Mouse (Mus musculus): ENCODE results near the gene Strbp. TPM values are rescaled to one million over a fixed set of nuclear protein-coding genes. Genes with fewer than 3 reads are reported as not detected.
A peak's percentile ranks its signal among the peaks of the same experiment; 100 is the strongest.

Gene Strbp
- polyA plus RNA-seq, 1 experiment from 2014 or later = 113 TPM

DNA sequence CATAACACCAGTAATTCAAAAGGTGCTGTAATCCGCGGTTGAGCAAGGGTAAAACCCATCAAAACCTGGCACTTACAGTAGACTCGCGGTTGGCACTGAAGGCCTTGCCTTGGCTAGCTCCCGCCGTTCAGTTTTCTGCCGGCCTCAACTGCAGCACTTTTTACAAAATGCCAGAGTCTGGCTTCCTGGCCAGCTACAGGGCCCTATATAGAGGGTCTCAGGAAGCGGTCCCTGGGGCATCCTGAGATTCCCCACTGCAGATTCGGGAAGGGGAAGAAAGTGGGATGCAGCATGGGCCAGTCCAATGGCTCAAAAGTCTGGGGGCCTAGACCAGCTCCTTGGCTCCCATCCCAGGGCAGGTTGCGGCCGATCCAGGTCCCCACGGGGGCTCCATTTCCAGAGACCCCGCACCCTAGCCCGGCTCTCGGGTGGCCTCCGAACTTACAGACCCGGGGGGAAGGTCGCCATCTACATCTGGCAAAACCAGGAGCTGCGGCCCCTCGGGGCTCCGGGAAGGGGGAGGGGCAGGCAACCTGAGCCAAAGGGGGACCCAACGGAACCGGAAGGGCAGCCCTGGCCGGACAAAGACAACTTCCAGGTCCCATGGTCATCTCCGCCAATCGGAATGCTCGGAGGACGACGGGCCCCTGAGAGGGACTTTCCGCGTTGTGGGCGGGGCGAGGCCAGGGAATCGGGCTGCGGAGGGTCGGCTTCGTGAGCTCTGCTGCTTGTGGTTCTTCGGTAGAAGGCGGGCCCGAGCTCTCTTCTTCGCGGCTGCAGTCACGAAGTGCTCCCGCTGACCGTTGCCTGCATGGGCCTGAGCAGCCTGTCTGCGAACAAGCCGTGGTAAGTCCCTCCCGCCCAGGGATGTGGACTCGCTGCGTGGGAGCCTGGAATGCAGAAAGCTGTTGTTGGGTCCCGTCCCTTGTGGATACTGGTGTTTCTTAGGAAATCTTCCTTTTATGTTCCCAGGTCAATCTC, 260.8 kb downstream of the Strbp start, which contains the start of the genes Zbtb26, Zbtb6 and Rabgap1:
Gene Zbtb26 (minus strand): TSS at position 525 of the 981 bp plus-strand sequence.
Gene Zbtb6 (minus strand): TSS at position 561 of the 981 bp plus-strand sequence.
Gene Rabgap1 (plus strand): TSS at position 669 of the 981 bp plus-strand sequence.
- peak; percentile 99 for ATAC-seq (replicated peaks)
- WGBS = under 1% methylated on average over 51 of the region's 51 CpGs
- no peaks in the 10 kb centered on the region for H3K36me3 ChIP-seq (replicated peaks)
- H3K4me3 ChIP-seq = peak within 1 kb of the TSS; percentile 91
- peak within 1 kb of the TSS; percentile 90 for H3K27ac ChIP-seq
- peak within 1 kb of the TSS; percentile 62 for H3K4me2 ChIP-seq
- no peaks in the 10 kb centered on the region for H3K27me3 ChIP-seq (replicated peaks)
- H3K4me1 ChIP-seq = peaks cover 30% of the 10 kb centered on the region
- H3K9ac ChIP-seq = peak within 1 kb of the TSS; percentile 96
- no peaks in the 10 kb centered on the region for H3K9me3 ChIP-seq

Small RNAs within 50 kb of the gene (microRNA-seq; reads per million reads assigned to microRNA genes)
- 0.55 reads per million for gene Mir5128

Other genes with a start within 250 kb of the Strbp start
- 16.3 and 18.5 TPM in 2 replicates for gene Gpr21, start 187.5 kb downstream of the Strbp start, polyA plus RNA-seq (2015; fragmentation: Nextera tagmentation; extraction: Ambion mirVana)
- 5.6 and 6.4 TPM in 2 replicates for gene Crb2, start 72.4 kb upstream of the Strbp start, polyA plus RNA-seq (2015; fragmentation: Nextera tagmentation; extraction: Ambion mirVana)

Measured in midbrain, embryonic 15.5 days (tissue).